Mouse (Mus musculus) CD4-positive, CD25-positive, alpha-beta regulatory T cell, adult 2 months (primary cell): ENCODE data around the gene Tulp1.
A peak's percentile ranks its signal among the peaks of the same experiment; 100 is the strongest.
"Not testable (repeated sequence)": the region's sequence is repeated elsewhere in the genome, so short reads cannot be mapped to it uniquely, and the experiment has no call there.

Source experiments
- DNase-seq: peaks from one replicate; pipeline ENCODE4 v3.0.0-alpha.2; 2012; ENCODE audit warnings: low read depth, low spot score

Gene Tulp1

DNA sequence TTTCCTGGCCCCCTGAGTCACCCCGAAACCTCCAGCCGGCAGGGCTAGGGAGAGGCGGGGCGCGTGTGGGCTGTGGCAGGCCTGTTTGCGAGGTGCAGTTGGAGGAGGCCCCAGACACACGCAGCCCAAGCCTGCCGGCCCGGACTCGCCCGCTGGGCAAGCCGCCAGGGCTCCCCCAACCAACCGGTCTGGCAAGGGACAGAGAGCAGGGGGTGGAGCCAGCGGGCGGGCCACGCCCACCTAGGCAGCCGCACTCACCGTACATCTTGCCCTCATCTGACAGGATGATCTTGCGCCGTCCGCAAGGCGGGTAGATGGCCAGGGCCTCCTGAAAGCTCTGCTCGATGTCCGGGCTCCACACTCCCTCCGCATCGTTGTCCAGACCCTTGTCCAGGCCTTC is 23.9 kb downstream of the Tulp1 start:
- DNase-seq: peak; percentile 52

DNA sequence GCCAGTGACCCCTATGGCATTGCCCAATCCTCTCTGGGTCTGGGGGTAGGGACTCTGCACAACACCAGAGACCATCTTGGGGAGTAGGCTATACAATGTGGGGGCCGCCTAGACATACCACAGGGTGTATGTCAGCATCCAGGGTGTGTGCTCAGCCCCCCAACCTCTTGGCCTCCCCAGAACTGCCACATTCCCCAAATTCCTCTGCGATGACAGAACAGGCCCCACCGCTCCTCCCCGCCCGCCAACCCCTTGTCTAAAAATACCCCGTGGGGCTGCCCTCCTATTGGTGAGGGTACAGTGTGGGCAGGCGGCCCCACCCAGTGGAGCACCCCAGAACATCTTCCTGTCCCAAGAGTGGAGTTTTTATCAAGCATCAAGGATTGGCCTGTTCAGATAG is 24.4 kb downstream of the Tulp1 start:
- DNase-seq: no peak

DNA sequence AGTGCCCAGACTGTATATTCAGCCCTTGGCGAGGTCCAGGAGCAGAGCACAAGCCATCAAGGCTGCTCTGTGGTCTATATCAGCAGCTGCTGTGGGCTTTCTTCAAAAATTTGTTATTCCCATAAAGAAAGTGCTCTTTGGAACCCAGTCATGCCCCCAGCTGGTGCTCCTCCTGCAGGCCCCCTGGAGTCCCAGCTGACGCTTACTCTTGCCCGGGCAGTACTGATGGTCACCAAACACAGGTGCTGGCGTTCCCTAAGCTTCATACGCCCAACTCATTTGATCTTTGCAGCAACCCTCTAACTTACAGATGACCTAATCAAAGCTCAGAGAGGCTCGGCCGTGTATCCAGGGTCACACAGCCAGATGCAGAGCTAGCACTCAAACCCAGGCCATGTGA is 27.5 kb downstream of the Tulp1 start:
- DNase-seq: no peak

DNA sequence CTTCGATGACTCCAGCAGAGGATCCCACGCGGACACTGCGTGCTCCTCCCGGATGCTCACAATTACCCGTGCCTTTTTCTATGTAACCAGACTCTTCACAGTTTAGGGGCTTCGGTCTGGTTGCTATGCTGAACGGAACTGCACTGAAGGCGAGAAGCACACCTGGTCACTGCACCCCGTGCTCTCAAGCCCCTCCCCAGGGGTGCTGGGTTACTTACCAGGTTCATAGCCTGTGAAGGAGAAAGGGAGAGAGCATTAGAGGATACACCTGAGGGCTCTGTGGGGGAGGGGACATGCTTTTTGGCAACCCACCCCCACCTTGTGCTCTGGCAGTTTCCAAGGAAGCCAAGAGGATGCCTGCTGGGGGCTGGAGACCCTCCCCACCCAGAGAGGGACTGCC is 29.8 kb downstream of the Tulp1 start:
- no peak for DNase-seq

DNA sequence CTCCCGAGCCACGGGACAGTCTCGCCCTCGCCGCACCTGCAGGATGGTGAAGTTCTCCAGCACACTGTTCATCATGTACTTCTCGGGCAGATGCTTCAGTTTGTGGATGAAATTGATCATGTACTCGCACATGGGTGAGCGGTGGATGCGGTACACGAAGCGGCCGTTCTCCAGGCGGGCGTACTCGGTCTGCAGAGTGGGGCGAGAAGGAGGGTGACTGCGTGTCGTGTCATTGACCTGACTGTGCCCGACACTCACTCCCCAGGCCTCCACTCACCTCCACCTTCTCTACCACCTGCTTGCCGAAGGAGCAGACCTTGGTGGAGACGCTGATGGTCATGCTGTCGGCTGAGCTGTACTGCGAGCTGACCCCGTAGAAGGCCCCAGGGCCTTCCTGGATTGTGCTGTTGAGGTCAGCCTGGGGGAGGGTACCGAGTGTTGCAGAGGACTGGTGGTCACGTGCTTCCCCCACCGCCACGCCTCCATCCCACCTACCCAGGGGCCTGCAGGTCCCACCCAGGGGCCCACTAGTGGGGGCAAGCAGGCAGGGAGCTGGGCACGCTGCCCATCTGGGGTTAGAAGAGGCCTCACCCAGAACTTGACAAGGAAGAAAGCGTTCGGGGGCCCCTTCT is 32.0 kb downstream of the Tulp1 start:
- DNase-seq: no peak

DNA sequence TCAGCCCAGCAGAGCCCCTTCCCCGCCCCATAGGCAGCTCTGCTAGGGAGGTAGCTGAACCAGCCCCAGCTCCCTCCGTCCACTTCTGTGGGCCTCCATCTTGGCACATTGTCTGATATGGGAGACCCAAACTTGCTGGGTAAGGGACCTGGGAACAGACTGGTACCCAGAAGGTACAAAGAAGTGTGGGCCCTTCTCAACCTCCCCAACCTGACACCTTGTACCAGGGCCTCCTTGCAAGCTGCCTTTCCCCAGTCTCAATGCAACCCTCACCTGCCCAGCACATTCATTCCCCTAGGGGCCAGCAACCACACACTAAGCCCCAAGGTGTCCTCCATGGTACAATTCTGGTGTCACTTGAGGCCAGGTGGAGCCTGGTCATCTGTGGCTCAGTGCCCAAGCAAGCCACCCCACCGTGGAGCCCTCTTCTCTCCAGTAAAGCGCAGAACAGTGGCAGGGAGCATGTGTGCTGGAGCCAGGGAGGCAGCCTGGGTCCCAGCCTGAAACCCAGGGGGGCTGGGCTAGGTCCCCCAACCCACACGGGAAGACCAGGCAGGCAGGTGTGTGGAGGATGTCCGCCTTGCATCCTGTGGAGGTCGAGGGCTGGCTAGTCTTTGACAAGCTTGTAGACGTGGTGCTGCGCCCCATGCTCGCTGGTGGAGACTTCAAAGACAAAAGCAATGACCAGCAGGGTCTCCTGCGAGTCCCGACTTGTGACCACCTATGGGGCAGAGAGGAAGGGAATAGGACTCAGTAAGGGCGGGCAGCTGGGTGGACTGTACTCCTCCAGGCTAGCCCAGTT is 32.7 kb downstream of the Tulp1 start:
- no peak for DNase-seq

DNA sequence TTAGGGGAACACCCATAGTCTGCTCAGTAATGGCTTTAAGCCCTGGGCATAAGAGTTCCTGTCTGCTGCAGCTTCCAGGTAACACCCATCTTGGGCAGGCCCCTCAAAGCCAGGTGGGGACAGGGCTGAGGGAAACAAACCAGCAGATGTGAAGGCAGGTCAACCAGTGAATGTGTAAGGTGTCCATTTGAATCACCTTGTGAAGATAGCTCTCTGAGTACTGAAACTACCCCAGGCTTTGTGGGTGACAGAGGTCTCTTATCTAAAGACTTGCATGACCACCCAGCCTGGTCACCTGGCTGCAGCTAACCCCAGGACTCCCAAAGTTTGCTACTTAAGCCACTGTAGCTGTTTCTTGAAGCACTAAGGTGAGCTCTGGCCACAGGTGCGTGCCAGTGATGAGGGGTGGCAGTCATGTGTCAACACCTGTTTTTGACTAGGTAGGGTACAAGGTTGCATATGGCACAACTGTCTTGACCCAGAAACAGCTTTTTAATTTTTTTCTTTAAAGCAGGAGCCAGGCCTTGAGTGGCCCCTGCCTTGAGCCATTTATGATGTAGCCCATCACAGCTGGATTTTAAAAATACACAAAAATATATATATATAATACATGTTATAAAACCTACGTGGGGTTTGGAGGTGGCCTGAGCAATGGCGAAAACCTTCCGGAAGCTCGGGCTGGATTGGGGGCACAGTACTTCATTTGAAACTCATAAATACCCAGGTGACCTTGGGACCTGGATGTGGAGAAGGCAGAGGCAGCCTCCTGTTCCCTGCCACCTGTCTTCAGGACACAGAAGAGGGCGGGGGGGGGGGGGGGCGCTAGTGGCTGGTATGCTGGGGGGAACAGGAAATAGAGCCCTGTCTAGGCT is 33.5 kb downstream of the Tulp1 start:
- no peak for DNase-seq

DNA sequence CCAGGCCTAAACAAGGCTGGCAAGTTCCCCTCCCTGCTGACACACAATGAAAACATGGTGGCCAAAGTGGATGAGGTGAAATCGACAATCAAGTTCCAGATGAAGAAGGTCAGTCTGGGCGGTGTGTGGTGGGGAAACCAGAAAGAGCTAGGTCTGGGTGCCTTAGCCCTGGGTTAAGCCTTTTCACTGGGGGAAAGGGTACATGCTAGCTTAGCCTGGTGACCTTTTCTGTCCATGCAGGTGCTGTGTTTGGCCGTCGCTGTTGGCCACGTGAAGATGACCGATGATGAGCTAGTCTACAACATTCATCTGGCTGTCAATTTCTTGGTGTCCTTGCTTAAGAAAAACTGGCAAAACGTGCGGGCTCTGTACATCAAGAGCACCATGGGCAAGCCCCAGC is 34.4 kb downstream of the Tulp1 start:
- DNase-seq: not testable (repeated sequence)

DNA sequence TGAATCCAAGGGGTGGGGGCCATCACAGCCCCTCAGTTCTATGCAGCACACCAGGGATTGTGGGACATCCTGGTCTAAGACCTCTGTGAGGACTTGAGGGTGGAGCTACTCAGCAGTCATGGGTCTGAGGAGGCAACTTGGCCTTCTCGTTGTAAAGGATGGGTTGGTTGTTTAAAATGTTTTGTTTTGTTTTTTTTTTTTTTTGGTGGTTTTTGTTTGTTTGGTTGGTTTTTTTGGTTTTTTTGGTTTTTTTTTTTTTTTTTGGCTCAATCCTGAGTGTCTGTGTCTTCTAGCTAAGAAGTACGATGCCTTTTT is 34.8 kb downstream of the Tulp1 start:
- DNase-seq: no peak

DNA sequence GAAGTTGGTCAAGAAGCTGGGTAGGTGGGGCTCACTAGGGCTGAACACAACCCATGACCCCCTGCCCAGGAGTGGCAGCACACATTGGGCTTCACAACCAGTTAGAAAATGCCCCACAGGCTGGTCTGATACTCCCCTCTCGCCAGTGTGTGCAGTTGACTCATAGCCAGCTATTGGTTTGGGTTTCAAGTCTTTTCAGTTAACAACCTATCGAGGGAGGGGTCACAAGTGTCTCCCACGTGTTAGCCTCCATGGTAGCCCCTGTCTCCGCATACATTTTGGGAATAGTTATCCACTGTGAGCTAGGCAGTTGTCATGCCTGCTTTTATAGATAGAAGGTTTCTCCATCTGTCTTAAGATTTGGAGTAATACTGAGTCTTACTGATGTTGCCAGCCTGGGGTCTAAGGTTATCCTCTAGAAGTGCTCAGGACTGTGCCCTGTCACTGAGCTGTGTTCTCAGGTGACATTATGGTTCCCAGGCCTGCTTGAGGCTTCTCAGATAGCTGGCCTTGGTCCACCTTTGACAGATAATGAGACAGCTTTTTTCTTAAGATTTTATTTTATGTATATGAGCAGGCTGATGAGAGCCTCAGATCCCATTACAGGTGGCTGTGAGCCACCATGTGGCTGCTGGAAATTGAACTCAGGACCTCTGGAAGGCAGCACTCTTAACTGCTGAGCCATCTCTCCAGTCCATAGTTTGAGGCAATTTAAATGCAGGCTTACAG is 35.4 kb downstream of the Tulp1 start:
- peak; percentile 28 for DNase-seq

DNA sequence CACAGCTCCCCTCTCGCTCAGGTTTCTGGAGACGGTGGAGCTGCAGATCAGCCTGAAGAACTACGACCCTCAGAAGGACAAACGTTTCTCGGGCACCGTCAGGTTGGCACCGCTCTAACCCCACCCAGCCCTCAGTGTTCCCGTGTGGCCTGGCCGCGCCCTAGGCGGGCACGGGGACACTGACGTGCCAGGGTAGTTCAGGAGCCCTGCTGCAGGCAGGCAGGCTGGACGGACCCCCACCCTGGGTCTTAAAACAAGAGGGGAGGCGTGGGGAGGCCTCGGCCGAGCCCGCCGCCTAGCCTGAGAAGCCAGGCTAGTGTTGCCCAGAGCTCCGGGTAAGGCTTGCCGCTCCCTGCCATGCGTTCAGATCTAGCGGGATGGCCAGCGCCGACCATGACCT is 36.1 kb downstream of the Tulp1 start:
- DNase-seq: no peak

DNA sequence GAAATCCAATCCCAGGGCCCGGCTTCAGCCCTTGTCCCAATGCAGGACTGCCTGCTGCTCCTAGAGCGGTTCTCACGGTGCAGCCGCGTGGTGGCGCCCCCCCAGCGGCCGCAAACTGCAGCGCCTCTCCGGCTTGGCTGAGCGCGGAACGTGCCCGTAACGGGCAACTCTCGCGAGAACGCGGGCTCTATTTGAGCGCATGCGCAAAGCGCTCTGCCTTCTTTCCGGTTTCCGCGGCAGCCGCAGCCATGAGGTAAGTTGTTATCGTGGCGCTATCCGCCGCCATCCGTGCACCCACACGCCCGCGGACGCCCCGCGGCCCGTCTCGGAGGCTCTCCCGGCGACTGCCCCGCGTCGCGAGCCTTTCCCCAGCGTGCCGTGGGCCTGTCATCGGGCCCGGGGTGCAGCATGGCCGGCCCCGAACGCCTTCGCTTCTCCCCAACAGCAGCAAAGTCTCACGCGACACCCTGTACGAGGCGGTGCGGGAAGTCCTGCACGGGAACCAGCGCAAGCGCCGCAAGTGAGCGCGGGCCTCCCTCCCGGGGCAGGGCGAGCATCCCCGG is 36.6 kb downstream of the Tulp1 start, which contains the start of gene Rpl10a:
Rpl10a (plus strand) TSS at position 106 of the 563 bp plus-strand sequence.
- peak; percentile 98 for DNase-seq

DNA sequence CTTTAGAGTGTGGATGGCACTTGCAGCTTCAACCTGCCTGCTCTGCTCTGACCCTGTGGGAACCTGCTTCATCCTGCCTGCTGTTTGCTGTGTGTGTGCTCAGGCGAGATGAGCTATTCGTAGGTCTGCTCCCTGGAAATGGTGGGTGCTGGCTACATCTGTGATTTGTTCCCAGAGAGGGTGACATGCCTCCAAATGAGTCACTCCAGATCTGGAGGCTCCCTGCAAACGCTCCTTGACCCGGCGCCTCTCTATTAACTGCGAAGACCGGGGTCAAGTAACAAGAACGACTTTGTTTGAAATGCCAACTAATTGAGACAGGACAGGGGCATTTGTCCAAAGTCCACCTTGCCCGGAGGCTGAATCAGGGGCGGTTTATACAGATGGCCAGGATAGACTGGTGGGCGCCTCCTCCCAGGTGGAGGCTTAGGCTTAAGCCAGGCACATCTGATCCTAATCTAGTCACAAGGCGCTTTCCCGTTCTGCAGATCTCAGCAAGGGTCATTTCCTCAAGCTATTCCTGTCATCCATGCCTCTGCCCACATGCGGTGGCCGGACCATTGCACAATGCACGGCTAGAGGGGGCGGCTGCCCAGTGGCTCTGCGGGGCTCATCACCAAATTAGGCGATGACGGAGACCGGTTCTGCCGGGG is 37.2 kb downstream of the Tulp1 start:
- no peak for DNase-seq

DNA sequence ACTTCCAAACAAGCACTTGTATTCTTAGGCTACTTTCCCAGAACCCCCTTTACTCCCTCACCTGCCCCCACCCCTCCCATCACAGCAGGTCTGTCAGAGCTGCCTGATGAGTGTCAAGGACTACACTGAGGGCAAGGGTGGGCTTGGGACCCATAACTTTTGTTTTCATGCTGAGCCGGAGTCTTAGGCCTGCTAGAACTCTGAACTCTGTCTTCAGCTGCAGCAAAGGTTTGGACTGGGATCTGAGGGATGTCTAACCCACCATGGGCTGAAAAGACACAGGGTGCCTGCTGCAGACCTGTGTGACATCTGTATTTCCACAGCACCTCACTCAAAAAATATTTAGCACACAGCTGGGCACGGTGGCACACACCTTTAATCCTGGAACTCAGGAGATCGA is 38.1 kb downstream of the Tulp1 start:
- no peak for DNase-seq

DNA sequence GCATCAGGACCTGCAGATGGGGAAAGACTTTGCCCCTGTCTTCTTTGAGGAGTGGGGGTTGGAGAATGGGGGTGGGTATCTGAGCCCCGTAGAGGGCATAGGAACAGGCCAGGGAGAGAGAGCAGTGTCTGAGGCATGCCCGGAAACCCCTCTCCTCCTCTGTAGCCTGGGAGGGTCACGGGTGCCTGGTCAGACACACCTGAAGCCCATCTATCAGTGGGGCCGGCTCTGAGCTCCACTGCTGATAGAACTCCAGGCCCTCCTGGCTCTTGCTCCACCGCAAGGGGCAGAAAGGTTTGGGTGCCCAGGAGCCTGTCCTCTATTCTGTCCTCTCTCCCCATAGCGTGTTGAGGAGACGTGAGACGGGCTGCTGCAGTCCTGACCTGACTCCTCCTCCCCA is 39.3 kb downstream of the Tulp1 start:
- no peak for DNase-seq

DNA sequence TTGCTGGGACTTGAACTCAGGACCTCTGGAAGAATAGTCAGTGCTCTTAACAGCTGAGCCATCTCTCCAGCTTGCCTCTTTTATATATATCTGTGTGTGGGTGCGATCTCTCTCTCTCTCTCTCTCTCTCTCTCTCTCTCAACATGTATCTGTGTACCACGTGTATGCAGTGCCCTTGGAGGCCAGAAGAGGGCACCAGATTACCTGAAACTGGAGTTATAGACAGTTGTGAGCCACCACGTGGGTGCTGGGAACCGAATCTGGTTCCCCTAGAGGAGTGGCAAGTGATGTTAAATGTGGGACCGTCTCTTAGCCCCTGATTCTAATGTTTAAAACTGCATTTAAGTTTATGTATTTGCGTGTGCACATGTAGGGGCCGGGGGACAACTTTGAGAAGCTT is 40.6 kb downstream of the Tulp1 start:
- DNase-seq: peak; percentile 39

DNA sequence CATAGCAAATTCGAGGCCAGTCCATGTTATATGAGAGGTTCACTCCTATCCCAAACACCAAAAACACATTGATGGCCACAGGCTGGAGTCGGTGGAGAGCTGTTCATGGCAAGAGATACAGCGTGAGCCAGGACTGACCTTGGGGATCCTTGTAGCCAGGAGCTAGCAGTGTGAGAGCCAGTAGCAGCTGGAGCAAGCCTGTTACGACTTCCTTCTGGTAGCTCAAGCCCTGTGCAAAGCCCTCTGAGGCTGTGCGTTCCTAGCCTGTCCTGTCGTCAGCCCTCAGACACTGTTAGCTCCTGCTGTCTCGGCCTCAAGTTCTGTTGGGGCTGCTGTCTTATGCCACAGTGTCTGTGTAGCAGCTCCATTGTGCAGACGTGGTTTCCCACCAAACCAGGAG is 41.2 kb downstream of the Tulp1 start:
- DNase-seq: no peak

DNA sequence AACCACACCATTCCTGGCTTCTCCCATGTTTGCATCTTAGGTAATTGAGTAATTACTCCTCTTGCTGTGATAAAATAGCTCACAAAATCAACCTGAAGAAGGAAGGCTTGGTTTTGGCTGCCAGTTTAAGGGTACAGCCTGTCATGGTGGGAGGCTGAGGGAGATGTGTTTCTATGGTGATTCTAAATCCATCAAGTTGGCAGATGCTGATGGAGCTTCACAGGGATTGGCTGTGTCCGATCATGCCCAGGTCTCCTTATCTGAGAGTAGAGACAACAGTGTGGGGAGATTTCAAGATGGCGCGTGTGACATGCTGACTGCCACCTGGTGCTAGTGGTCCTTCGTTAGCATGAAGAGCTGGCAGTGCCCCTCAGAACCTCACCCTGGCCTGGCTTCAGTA is 43.3 kb downstream of the Tulp1 start:
- DNase-seq: no peak

DNA sequence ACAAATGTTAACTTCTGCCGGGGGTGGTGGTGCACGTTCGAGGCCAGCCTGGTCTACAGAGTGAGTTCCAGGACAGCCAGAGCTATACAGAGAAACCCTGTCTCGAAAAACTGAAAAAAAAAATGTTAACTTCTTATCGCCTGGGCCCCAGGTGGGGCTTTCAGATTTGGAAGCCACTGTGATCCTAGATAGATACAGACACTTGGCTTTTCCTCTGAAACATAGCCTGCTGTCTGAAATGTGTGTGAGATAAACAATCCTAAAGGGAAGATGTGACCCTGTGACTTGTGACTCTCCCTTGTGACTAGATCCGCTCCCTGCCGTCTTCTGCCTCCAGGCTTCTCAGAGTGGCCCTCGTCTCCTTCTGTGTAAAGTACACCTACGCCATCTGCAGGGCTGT is 47.3 kb downstream of the Tulp1 start:
- no peak for DNase-seq

DNA sequence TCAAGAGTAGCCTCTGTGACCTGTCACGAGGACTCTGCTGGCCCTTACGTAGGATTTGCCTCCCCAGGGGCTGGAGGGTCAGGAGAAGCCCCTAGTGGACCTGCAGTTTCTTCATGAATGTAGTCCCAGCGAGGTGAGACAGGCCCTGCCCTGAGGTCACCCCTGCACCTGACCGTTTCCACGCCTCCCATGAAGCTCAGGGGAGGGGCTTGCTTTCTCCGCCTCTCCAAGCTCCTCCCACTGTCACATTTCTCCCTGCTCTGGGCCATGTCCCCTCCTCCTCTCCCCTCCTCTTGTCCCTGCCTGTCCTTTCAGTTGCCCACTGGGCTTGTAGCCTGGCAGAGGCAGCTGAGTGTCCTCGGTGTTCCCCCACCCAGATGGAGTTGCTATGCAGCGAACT is 47.9 kb downstream of the Tulp1 start:
- no peak for DNase-seq

DNA sequence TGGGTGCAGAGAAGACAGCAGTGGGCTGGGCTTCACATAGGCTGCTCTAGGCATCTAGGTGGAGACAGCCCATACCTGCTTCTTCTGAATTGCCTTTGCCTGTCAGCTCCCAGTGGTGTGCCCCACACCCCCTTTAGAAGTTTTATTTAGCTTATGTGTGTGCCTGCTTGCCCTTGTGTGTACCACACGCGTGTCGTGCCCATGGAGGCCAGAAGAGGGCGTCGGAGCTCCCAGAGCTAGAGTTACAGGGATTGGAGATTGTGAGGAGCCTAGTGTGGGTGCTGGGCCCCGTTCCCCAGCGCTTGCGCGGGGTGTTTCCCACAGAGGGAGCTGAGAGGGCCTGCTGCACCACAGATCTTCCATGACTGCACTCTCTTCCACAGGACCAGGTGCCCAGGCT is 48.5 kb downstream of the Tulp1 start:
- DNase-seq: peak; percentile 29
